Mouse (Mus musculus): ENCODE data around the gene Atoh7. TPM values are rescaled to one million over a fixed set of nuclear protein-coding genes. Genes with fewer than 3 reads are reported as not detected.

The Atoh7 gene
- polyA plus RNA-seq, 1 experiment from 2014 or later = 1.1 TPM

DNA sequence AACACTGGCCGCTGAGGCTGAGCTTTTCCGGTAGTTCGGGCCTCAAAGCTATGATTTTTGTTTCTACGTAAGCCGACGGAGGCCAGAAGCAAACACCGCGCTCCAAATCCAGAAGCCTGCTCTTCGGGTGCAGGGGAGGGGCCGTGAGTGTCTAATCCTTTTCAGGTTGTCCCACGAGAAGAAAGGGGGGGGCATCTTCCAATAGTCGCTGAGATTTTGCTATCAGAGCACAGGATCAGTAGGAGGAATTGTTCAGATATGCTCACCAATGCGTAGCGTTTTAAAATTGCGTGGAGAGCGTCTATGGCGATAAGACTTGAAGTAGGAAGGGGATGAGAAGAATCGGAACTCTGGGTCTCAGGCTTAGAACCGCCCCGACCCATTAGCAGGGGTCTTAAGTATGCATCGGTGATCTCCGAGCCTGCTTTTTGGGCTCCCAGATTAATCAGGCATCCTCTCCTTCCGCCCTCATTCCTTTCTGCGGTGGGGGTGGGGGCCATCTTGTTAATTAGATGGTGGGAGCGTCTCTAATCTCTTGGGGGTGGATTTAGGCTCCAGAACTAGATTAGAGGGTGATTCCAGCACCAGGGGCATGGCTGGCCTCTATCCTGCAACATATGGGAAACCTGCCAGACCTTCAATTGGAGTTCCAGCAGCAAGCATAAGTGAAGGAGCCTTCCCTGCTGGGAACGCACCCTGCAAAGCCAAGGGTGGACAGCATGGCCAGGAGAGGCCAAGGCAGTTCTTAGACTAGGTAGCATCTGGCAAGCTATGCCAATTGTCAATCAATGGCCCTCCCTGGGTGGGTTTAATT, 9.5 kb upstream of the Atoh7 start:
- ATAC-seq (replicated peaks; ENCODE audit: low FRiP score) (no peak), DNase-seq (ENCODE audit: low spot score) (peak; percentile 55)
- H3K27ac ChIP-seq (ENCODE audit: low read depth, low read length) = no peak overlapping the region
- peak overlapping the region; percentile 51 for H3K4me2 ChIP-seq (ENCODE audit: low read depth, low read length, severe bottlenecking)
- no peaks in the 10 kb centered on the region for H3K9me3 ChIP-seq (ENCODE audit: control insufficient read depth, low read length)
- 2% methylated on average over 26 of the region's 26 CpGs for WGBS
- H3K36me3 ChIP-seq (ENCODE audit: control insufficient read depth, insufficient read depth, low read length) = no peaks in the 10 kb centered on the region
- H3K4me3 ChIP-seq (ENCODE audit: low read depth, low read length) = peak overlapping the region; percentile 18
- H3K4me1 ChIP-seq (replicated peaks; ENCODE audit: control insufficient read depth, insufficient read depth, low read length) = peaks cover 3% of the 10 kb centered on the region; the same call in 1 of the 2 replicates
- H3K9ac ChIP-seq (ENCODE audit: low read length) = peak overlapping the region; percentile 39
- H3K27me3 ChIP-seq (ENCODE audit: control insufficient read depth, insufficient read depth, low read length) = no peaks in the 10 kb centered on the region

- Histone ChIP-seq H3K27me3 (ENCODE audit: control insufficient read depth, insufficient read depth, low read length) (no peaks in the 10 kb centered on the region), H3K4me1 (replicated peaks; ENCODE audit: control insufficient read depth, insufficient read depth, low read length) (peaks cover 3% of the 10 kb centered on the region; the same call in 1 of the 2 replicates), H3K27ac (ENCODE audit: low read depth, low read length) (no peak overlapping the region), H3K4me3 (ENCODE audit: low read depth, low read length) (no peak overlapping the region), H3K9me3 (ENCODE audit: control insufficient read depth, low read length) (no peaks in the 10 kb centered on the region), H3K9ac (ENCODE audit: low read length) (no peak overlapping the region), H3K4me2 (ENCODE audit: low read depth, low read length, severe bottlenecking) (no peak overlapping the region), H3K36me3 (ENCODE audit: control insufficient read depth, insufficient read depth, low read length) (no peaks in the 10 kb centered on the region)
- ATAC-seq (replicated peaks; ENCODE audit: low FRiP score) = no peak
- 80% methylated on average over 7 of the region's 7 CpGs for WGBS
- no peak for DNase-seq (ENCODE audit: low spot score)
Observed at GRCm38 (mm10) chr10:63091915-63092314, 7.5 kb upstream of the Atoh7 start.

DNA sequence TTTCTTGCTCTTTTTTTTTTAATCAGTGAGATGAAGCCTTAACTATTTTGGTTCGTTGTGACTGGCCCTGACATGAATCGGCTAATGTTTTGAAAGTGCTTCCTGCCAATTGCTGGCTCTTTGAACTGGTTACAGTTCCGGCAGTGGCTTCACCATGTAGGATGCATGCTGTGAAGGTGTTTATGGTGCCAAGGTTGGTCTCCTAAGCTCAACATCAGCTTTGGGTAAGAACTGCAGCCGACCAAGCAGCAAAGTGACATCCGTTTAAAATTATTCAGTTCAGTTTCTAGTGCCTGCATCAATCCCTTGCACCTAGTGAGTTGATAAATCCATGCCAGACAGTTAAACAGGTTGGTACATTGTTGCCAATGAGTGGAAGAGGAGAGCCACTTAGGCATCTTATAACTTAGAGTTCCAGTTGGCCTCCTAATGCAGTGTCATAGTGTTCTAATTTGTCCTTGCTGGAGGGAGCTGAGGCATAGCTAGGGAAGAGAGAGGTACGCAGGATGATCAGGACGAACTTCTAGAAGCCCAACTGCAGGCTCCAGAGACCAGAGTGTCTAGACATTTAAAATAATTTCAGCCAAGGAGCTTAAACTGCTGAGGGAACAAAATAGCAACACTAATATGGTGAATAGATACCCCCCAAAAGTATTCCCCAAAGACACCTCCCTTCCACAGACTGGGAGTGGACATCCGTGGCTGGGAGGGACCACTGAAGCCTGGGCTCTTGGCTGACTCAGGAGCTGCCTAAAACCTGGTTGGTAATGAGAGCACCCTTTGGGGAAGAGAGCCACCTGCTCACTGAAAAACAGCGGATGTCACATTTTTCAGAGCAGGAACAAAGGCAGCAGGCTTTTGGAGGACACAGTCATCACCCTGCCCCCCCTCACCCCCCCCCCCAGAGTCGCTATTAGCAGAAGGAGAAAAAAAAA, 6.6 kb upstream of the Atoh7 start:
- H3K27me3 ChIP-seq (ENCODE audit: control insufficient read depth, insufficient read depth, low read length) = no peaks in the 10 kb centered on the region
- H3K4me2 ChIP-seq (ENCODE audit: low read depth, low read length, severe bottlenecking) = no peak overlapping the region
- ATAC-seq (replicated peaks; ENCODE audit: low FRiP score) = no peak
- H3K9ac ChIP-seq (ENCODE audit: low read length) = no peak overlapping the region
- no peak overlapping the region for H3K4me3 ChIP-seq (ENCODE audit: low read depth, low read length)
- H3K27ac ChIP-seq (ENCODE audit: low read depth, low read length) = no peak overlapping the region
- WGBS = 78% methylated on average over 10 of the region's 10 CpGs
- no peaks in the 10 kb centered on the region for H3K36me3 ChIP-seq (ENCODE audit: control insufficient read depth, insufficient read depth, low read length)
- no peak for DNase-seq (ENCODE audit: low spot score)
- H3K9me3 ChIP-seq (ENCODE audit: control insufficient read depth, low read length) = no peaks in the 10 kb centered on the region
- H3K4me1 ChIP-seq (replicated peaks; ENCODE audit: control insufficient read depth, insufficient read depth, low read length) = peaks cover 3% of the 10 kb centered on the region; the same call in 1 of the 2 replicates

DNA sequence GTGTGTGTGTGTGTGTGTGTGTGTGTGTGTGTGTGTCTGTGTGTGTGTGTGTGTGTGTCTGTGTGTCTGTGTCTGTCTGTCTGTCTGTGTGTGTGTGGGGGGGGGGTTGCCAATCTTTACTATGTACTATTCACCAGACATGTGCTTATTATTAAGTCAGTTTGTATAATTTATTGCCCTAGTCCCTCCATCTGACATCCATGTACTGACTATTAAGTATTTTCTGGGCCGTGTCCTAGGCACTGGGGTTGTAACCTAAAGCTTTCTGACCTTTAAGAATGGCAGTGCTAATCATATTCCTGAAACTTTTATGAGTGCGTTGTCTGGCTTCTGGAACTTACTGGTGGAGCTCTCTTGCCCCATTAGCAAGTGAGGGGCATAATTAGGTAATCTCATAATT, 2.7 kb upstream of the Atoh7 start:
- H3K27me3 ChIP-seq (ENCODE audit: control insufficient read depth, insufficient read depth, low read length) = peaks cover 3% of the 10 kb centered on the region; the same call in 1 of the 2 replicates
- H3K36me3 ChIP-seq (ENCODE audit: control insufficient read depth, insufficient read depth, low read length) = no peaks in the 10 kb centered on the region

GRCm38 (mm10) chr10:63098191-63098590, 1.3 kb upstream of the Atoh7 start:
- no peak overlapping the region for H3K9ac ChIP-seq (ENCODE audit: low read length)

More for the DNA sequence above, 2.7 kb upstream of the Atoh7 start:
- 79% methylated on average over 2 of the region's 2 CpGs for WGBS
- DNase-seq (ENCODE audit: low spot score) (no peak), ATAC-seq (replicated peaks; ENCODE audit: low FRiP score) (no peak)
- no peak overlapping the region for H3K27ac ChIP-seq (ENCODE audit: low read depth, low read length)
- no peak overlapping the region for H3K9ac ChIP-seq (ENCODE audit: low read length)
- H3K4me3 ChIP-seq (ENCODE audit: low read depth, low read length) = no peak overlapping the region
- H3K9me3 ChIP-seq (ENCODE audit: control insufficient read depth, low read length) = no peaks in the 10 kb centered on the region
- H3K4me2 ChIP-seq (ENCODE audit: low read depth, low read length, severe bottlenecking) = no peak overlapping the region
- no peaks in the 10 kb centered on the region; the same call in 1 of the 2 replicates for H3K4me1 ChIP-seq (replicated peaks; ENCODE audit: control insufficient read depth, insufficient read depth, low read length)

GRCm38 (mm10) chr10:63099941-63100562, 601 bp downstream of the Atoh7 start:
- Histone ChIP-seq H3K36me3 (ENCODE audit: control insufficient read depth, insufficient read depth, low read length) (no peaks in the 10 kb centered on the region), H3K4me3 (ENCODE audit: low read depth, low read length) (peak overlapping the region; percentile 55), H3K9ac (ENCODE audit: low read length) (peak overlapping the region; percentile 72), H3K27me3 (ENCODE audit: control insufficient read depth, insufficient read depth, low read length) (peaks cover 3% of the 10 kb centered on the region; the same call in 1 of the 2 replicates), H3K4me1 (replicated peaks; ENCODE audit: control insufficient read depth, insufficient read depth, low read length) (no peaks in the 10 kb centered on the region; the same call in 1 of the 2 replicates), H3K4me2 (ENCODE audit: low read depth, low read length, severe bottlenecking) (peak overlapping the region; percentile 85), H3K27ac (ENCODE audit: low read depth, low read length) (no peak overlapping the region), H3K9me3 (ENCODE audit: control insufficient read depth, low read length) (no peaks in the 10 kb centered on the region)
- ATAC-seq (replicated peaks; ENCODE audit: low FRiP score) (peak; percentile 91), DNase-seq (ENCODE audit: low spot score) (peak; percentile 88)
- WGBS = under 1% methylated on average over 62 of the region's 62 CpGs

More at GRCm38 (mm10) chr10:63098191-63098590, 1.3 kb upstream of the Atoh7 start:
- no peak for ATAC-seq (replicated peaks; ENCODE audit: low FRiP score)
- DNase-seq (ENCODE audit: low spot score) = no peak
- Histone ChIP-seq H3K4me2 (ENCODE audit: low read depth, low read length, severe bottlenecking) (no peak overlapping the region), H3K27me3 (ENCODE audit: control insufficient read depth, insufficient read depth, low read length) (peaks cover 3% of the 10 kb centered on the region; the same call in 1 of the 2 replicates), H3K36me3 (ENCODE audit: control insufficient read depth, insufficient read depth, low read length) (no peaks in the 10 kb centered on the region), H3K4me1 (replicated peaks; ENCODE audit: control insufficient read depth, insufficient read depth, low read length) (no peaks in the 10 kb centered on the region; the same call in 1 of the 2 replicates), H3K27ac (ENCODE audit: low read depth, low read length) (no peak overlapping the region), H3K4me3 (ENCODE audit: low read depth, low read length) (no peak overlapping the region), H3K9me3 (ENCODE audit: control insufficient read depth, low read length) (no peaks in the 10 kb centered on the region)
- 59% methylated on average over 12 of the region's 12 CpGs for WGBS

GRCm38 (mm10) chr10:63100657-63101056, 1.2 kb downstream of the Atoh7 start:
- peak overlapping the region; percentile 85 for H3K4me2 ChIP-seq (ENCODE audit: low read depth, low read length, severe bottlenecking)
- H3K27me3 ChIP-seq (ENCODE audit: control insufficient read depth, insufficient read depth, low read length) = peaks cover 3% of the 10 kb centered on the region; the same call in 1 of the 2 replicates
- H3K4me1 ChIP-seq (replicated peaks; ENCODE audit: control insufficient read depth, insufficient read depth, low read length) = no peaks in the 10 kb centered on the region; the same call in 1 of the 2 replicates
- peak overlapping the region; percentile 55 for H3K4me3 ChIP-seq (ENCODE audit: low read depth, low read length)
- no peak overlapping the region for H3K27ac ChIP-seq (ENCODE audit: low read depth, low read length)
- H3K36me3 ChIP-seq (ENCODE audit: control insufficient read depth, insufficient read depth, low read length) = no peaks in the 10 kb centered on the region
- no peak for DNase-seq (ENCODE audit: low spot score)
- no peak for ATAC-seq (replicated peaks; ENCODE audit: low FRiP score)
- H3K9me3 ChIP-seq (ENCODE audit: control insufficient read depth, low read length) = no peaks in the 10 kb centered on the region
- H3K9ac ChIP-seq (ENCODE audit: low read length) = peak overlapping the region; percentile 72
- 10% methylated on average over 9 of the region's 9 CpGs for WGBS

DNA sequence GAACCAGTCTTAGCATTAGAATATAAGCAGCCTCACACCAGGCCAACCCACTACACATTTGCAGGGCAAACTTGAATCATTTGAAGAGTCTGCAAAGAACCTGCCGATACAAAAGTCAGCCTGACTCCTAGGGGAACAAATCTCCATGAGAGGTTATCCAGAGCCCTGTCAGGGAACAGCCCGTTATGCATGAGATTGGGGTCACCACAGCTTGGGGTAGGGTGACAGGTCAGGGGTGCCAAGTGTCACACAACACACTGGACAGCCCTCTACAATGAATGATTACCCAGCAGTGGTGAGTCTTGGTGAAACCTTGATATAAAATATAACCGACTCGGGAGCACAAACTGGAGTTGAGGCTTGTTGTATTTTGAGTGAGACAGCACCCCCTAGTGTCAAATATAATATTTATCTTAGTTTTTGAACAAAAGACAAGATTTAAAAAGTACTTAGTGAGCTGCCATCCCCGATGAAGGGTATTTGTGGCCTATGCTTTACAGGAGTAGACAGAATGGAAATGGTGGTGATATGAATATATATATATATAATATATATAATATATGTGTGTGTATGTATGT, 13.7 kb downstream of the Atoh7 start:
- WGBS = 56% methylated on average over 5 of the region's 5 CpGs
- ATAC-seq (replicated peaks; ENCODE audit: low FRiP score) = 0 out of 2 replicates have a peak, but pooled peaks have one; percentile 39
- no peak overlapping the region for H3K4me2 ChIP-seq (ENCODE audit: low read depth, low read length, severe bottlenecking)
- H3K9me3 ChIP-seq (ENCODE audit: control insufficient read depth, low read length) = no peaks in the 10 kb centered on the region
- DNase-seq (ENCODE audit: low spot score) = no peak
- H3K36me3 ChIP-seq (ENCODE audit: control insufficient read depth, insufficient read depth, low read length) = no peaks in the 10 kb centered on the region
- no peak overlapping the region for H3K9ac ChIP-seq (ENCODE audit: low read length)
- H3K27ac ChIP-seq (ENCODE audit: low read depth, low read length) = no peak overlapping the region
- H3K4me3 ChIP-seq (ENCODE audit: low read depth, low read length) = no peak overlapping the region
- no peaks in the 10 kb centered on the region for H3K27me3 ChIP-seq (ENCODE audit: control insufficient read depth, insufficient read depth, low read length)
- H3K4me1 ChIP-seq (replicated peaks; ENCODE audit: control insufficient read depth, insufficient read depth, low read length) = no peaks in the 10 kb centered on the region
